Mouse (Mus musculus) lung, postnatal 0 days (tissue): ENCODE results near the gene Repin1.

Source experiments
- CTCF ChIP-seq: IDR thresholded peaks from 2 replicates; pipeline ENCODE4 v1.5.1; 2016; ENCODE audit warnings: antibody characterized with exemption, mild to moderate bottlenecking
- EP300 ChIP-seq: IDR thresholded peaks from 2 replicates; pipeline ENCODE4 v1.6.1; 2016; ENCODE audit warnings: antibody characterized with exemption, mild to moderate bottlenecking, control low read depth

GRCm38 (mm10) chr6:48597233-48597625 is 3.5 kb downstream of the Repin1 start:
- TF ChIP-seq CTCF (no peak), EP300 (no peak)
